Mouse (Mus musculus): ENCODE data around the gene Prim2.
A peak's percentile ranks its signal among the peaks of the same experiment; 100 is the strongest.

Prim2 gene

GRCm38 (mm10) chr1:33669708-33670141 is at the start of gene Prim2:
Gene Prim2, minus strand, starts transcription at chr1:33669795.
- DNase-seq (ENCODE audit: low spot score in 2 of 2), result peak; percentile 36 to 82

- no peak for DNase-seq (ENCODE audit: low spot score in 2 of 2)
These were observed 48.0 kb upstream of the Prim2 start for GRCm38 (mm10) chr1:33717636-33718035.

GRCm38 (mm10) chr1:33714796-33715195 is 45.2 kb upstream of the Prim2 start:
- DNase-seq (ENCODE audit: low spot score in 2 of 2), result no peak

GRCm38 (mm10) chr1:33712026-33712425 is 42.4 kb upstream of the Prim2 start:
- no peak for DNase-seq (ENCODE audit: low spot score in 2 of 2)

- no peak for DNase-seq (ENCODE audit: low spot score in 2 of 2)
These were observed 40.0 kb upstream of the Prim2 start for GRCm38 (mm10) chr1:33709615-33710014.

GRCm38 (mm10) chr1:33701244-33701643 is 31.6 kb upstream of the Prim2 start:
- peak in 1 of 2 experiments; percentile 8 for DNase-seq (ENCODE audit: low spot score in 2 of 2)

GRCm38 (mm10) chr1:33696016-33696415 is 26.4 kb upstream of the Prim2 start:
- DNase-seq (ENCODE audit: low spot score in 2 of 2), result no peak

GRCm38 (mm10) chr1:33693893-33694292 is 24.3 kb upstream of the Prim2 start:
- peak in 1 of 2 experiments; percentile 21 for DNase-seq (ENCODE audit: low spot score in 2 of 2)

- no peak for DNase-seq (ENCODE audit: low spot score in 2 of 2)
These were observed 20.5 kb upstream of the Prim2 start for GRCm38 (mm10) chr1:33690087-33690448.

- no peak for DNase-seq (ENCODE audit: low spot score in 2 of 2)
These were observed 20.0 kb upstream of the Prim2 start for GRCm38 (mm10) chr1:33689446-33690086.

- DNase-seq (ENCODE audit: low spot score in 2 of 2), result no peak
These were observed 19.2 kb upstream of the Prim2 start for GRCm38 (mm10) chr1:33688810-33689209.

GRCm38 (mm10) chr1:33684459-33684858 is 14.9 kb upstream of the Prim2 start:
- peak in 1 of 2 experiments; percentile 22 for DNase-seq (ENCODE audit: low spot score in 2 of 2)

- DNase-seq (ENCODE audit: low spot score in 2 of 2), result no peak
These were observed 11.3 kb upstream of the Prim2 start for GRCm38 (mm10) chr1:33680890-33681289.

GRCm38 (mm10) chr1:33680435-33680834 is 10.8 kb upstream of the Prim2 start:
- no peak for DNase-seq (ENCODE audit: low spot score in 2 of 2)

GRCm38 (mm10) chr1:33673158-33673960 is 3.8 kb upstream of the Prim2 start:
- DNase-seq (ENCODE audit: low spot score in 2 of 2), result no peak

GRCm38 (mm10) chr1:33672514-33672913 is 2.9 kb upstream of the Prim2 start:
- peak in 1 of 2 experiments; percentile 33 for DNase-seq (ENCODE audit: low spot score in 2 of 2)

- DNase-seq (ENCODE audit: low spot score in 2 of 2), result no peak
These were observed 2.5 kb upstream of the Prim2 start for GRCm38 (mm10) chr1:33672083-33672482.

GRCm38 (mm10) chr1:33671441-33671840 is 1.8 kb upstream of the Prim2 start:
- no peak for DNase-seq (ENCODE audit: low spot score in 2 of 2)

GRCm38 (mm10) chr1:33670164-33670616 is 595 bp upstream of the Prim2 start:
- DNase-seq (ENCODE audit: low spot score in 2 of 2), result peak in 1 of 2 experiments; percentile 63

- no peak for DNase-seq (ENCODE audit: low spot score in 2 of 2)
These were observed 5.9 kb downstream of the Prim2 start for GRCm38 (mm10) chr1:33663605-33664117.

GRCm38 (mm10) chr1:33663163-33663562 is 6.4 kb downstream of the Prim2 start:
- DNase-seq (ENCODE audit: low spot score in 2 of 2), result no peak

GRCm38 (mm10) chr1:33658302-33658701 is 11.3 kb downstream of the Prim2 start:
- DNase-seq (ENCODE audit: low spot score in 2 of 2), result no peak

Data from left cerebral cortex, adult 9 months (tissue).